Mouse (Mus musculus): Measurements from ENCODE around the gene Chrm3. TPM values are rescaled to one million over a fixed set of nuclear protein-coding genes. Genes with fewer than 3 reads are reported as not detected.

Gene Chrm3
- total and polyA plus RNA-seq, 2 experiments from 2014 or later, result 3.5 to 36.0 TPM

DNA sequence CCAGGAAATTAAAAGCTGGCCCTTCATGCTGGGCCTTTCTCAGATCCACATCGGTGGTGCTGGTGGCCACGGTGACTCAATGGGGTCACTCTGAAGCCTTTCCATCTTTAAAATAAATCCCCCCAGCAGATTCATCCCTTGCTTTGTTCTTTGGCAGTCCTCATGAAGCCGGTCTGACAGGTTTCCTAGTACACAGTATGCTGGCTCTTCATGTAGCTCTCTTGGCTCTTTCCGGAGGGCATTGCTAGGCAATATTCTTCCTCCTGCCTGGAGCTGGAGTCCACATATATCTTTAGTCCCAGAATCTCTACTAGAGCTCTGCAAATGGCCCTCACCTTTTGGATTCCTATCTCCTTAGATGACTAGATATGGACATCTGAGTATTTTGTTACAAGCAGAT lies 269.9 kb downstream of the Chrm3 start:
- ATAC-seq (no peak), DNase-seq (ENCODE audit: low spot score) (no peak)
- no peaks in the 10 kb centered on the region for H3K4me1 ChIP-seq (ENCODE audit: insufficient read depth, low read length)
- H3K36me3 ChIP-seq (ENCODE audit: insufficient read depth, low read length), result no peaks in the 10 kb centered on the region
- no peak overlapping the region for H3K27ac ChIP-seq
- TF ChIP-seq CTCF (IDR thresholded peaks at IDR 0.05; ENCODE audit: low read depth), result no peak
- no peak overlapping the region for H3K4me2 ChIP-seq (ENCODE audit: low read depth, low read length)
- no peaks in the 10 kb centered on the region for H3K27me3 ChIP-seq (ENCODE audit: insufficient read depth, low read length)
- 71% methylated on average over 4 of the region's 4 CpGs for WGBS
- H3K4me3 ChIP-seq (ENCODE audit: low read length), result no peak overlapping the region
- H3K9ac ChIP-seq (replicated peaks; ENCODE audit: low read length), result no peak overlapping the region
- H3K9me3 ChIP-seq (ENCODE audit: low read length), result no peaks in the 10 kb centered on the region

DNA sequence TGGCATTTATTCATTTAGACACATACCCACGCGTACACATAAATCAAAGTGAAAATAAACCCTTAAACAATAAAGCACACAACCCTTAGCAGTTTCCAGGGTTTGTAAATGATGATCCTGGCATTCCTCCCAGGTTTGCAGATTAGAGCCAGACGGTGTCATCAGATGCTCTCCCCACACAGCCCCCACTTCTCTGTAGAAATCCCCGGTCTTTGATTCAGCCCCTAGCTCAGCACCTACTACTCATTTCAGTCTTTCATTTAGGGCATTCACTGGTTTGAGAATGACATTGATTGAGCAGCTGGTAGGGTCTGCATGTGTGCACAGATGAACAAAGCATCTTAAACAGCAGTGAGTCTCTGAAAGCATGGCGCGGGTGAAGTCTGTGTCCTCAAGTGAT lies 274.3 kb downstream of the Chrm3 start:
- no peak overlapping the region for H3K9ac ChIP-seq (replicated peaks; ENCODE audit: low read length)
- DNase-seq (ENCODE audit: low spot score) (peak; percentile 18), ATAC-seq (peak; percentile 47)
- no peaks in the 10 kb centered on the region for H3K36me3 ChIP-seq (ENCODE audit: insufficient read depth, low read length)
- no peak for TF ChIP-seq CTCF (IDR thresholded peaks at IDR 0.05; ENCODE audit: low read depth)
- WGBS, result 71% methylated on average over 6 of the region's 6 CpGs
- H3K27me3 ChIP-seq (ENCODE audit: insufficient read depth, low read length), result no peaks in the 10 kb centered on the region
- no peaks in the 10 kb centered on the region for H3K4me1 ChIP-seq (ENCODE audit: insufficient read depth, low read length)
- no peak overlapping the region for H3K4me3 ChIP-seq (ENCODE audit: low read length)
- H3K27ac ChIP-seq, result no peak overlapping the region
- H3K4me2 ChIP-seq (ENCODE audit: low read depth, low read length), result no peak overlapping the region
- H3K9me3 ChIP-seq (ENCODE audit: low read length), result no peaks in the 10 kb centered on the region

DNA sequence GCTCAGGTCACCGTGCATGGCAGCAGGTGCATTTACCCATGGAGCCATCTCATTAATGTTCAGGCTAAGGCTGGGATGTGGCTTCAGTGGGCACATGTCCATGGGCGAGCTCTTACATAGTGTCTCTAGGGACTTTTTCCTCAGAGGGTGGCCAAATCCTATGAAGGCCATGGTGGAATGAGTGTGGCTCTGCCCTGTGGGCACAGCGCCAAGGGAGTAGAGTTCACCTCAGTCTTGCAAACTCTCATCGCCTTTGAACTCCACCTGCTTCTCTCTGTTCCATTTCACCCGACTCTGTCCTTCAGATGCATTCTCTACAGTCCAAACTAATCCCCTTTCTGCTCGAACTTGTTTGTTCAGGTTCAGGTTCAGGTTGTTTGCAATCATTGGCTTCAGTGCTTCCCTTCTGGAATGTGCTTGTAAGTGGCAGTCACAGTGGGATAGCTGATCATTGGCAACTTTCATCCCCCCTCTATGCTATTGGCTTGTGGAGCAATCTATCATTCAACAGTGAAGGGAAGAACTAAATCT lies 278.7 kb downstream of the Chrm3 start:
- no peak overlapping the region for H3K9ac ChIP-seq (replicated peaks; ENCODE audit: low read length)
- WGBS, result 92% methylated on average over 6 of the region's 6 CpGs
- no peak for DNase-seq (ENCODE audit: low spot score)

GRCm38 (mm10) chr13:10071165-10071564 lies 289.5 kb downstream of the Chrm3 start:
- no peaks in the 10 kb centered on the region for H3K27me3 ChIP-seq (ENCODE audit: insufficient read depth, low read length)

More for the DNA sequence above, 278.7 kb downstream of the Chrm3 start:
- Histone ChIP-seq H3K36me3 (ENCODE audit: insufficient read depth, low read length) (no peaks in the 10 kb centered on the region), H3K27me3 (ENCODE audit: insufficient read depth, low read length) (no peaks in the 10 kb centered on the region), H3K4me3 (ENCODE audit: low read length) (no peak overlapping the region), H3K9me3 (ENCODE audit: low read length) (no peaks in the 10 kb centered on the region), H3K4me1 (ENCODE audit: insufficient read depth, low read length) (no peaks in the 10 kb centered on the region), H3K4me2 (ENCODE audit: low read depth, low read length) (no peak overlapping the region), H3K27ac (no peak overlapping the region)
- no peak for TF ChIP-seq CTCF (IDR thresholded peaks at IDR 0.05; ENCODE audit: low read depth)
- ATAC-seq, result no peak

GRCm38 (mm10) chr13:10068927-10069580 lies 291.6 kb downstream of the Chrm3 start:
- Histone ChIP-seq H3K9me3 (ENCODE audit: low read length) (no peaks in the 10 kb centered on the region), H3K4me3 (ENCODE audit: low read length) (no peak overlapping the region), H3K27me3 (ENCODE audit: insufficient read depth, low read length) (no peaks in the 10 kb centered on the region), H3K36me3 (ENCODE audit: insufficient read depth, low read length) (no peaks in the 10 kb centered on the region), H3K9ac (replicated peaks; ENCODE audit: low read length) (no peak overlapping the region), H3K27ac (no peak overlapping the region), H3K4me2 (ENCODE audit: low read depth, low read length) (no peak overlapping the region), H3K4me1 (ENCODE audit: insufficient read depth, low read length) (no peaks in the 10 kb centered on the region)
- ATAC-seq, result no peak
- no peak for DNase-seq (ENCODE audit: low spot score)
- TF ChIP-seq CTCF (IDR thresholded peaks at IDR 0.05; ENCODE audit: low read depth), result no peak
- 94% methylated on average over 10 of the region's 10 CpGs for WGBS

More at GRCm38 (mm10) chr13:10071165-10071564, 289.5 kb downstream of the Chrm3 start:
- Histone ChIP-seq H3K36me3 (ENCODE audit: insufficient read depth, low read length) (no peaks in the 10 kb centered on the region), H3K4me1 (ENCODE audit: insufficient read depth, low read length) (no peaks in the 10 kb centered on the region), H3K27ac (no peak overlapping the region), H3K4me2 (ENCODE audit: low read depth, low read length) (no peak overlapping the region), H3K4me3 (ENCODE audit: low read length) (no peak overlapping the region), H3K9me3 (ENCODE audit: low read length) (no peaks in the 10 kb centered on the region), H3K9ac (replicated peaks; ENCODE audit: low read length) (no peak overlapping the region)
- DNase-seq (ENCODE audit: low spot score) (peak; percentile 76), ATAC-seq (peak; percentile 89)
- 27% methylated on average over 5 of the region's 5 CpGs for WGBS
- peak; percentile 69 for TF ChIP-seq CTCF (IDR thresholded peaks at IDR 0.05; ENCODE audit: low read depth)

- no peak for TF ChIP-seq CTCF (IDR thresholded peaks at IDR 0.05; ENCODE audit: low read depth)
- WGBS, result 88% methylated on average over 12 of the region's 12 CpGs
- Histone ChIP-seq H3K9me3 (ENCODE audit: low read length) (no peaks in the 10 kb centered on the region), H3K27me3 (ENCODE audit: insufficient read depth, low read length) (no peaks in the 10 kb centered on the region), H3K4me2 (ENCODE audit: low read depth, low read length) (no peak overlapping the region), H3K4me1 (ENCODE audit: insufficient read depth, low read length) (no peaks in the 10 kb centered on the region), H3K27ac (no peak overlapping the region), H3K9ac (replicated peaks; ENCODE audit: low read length) (no peak overlapping the region), H3K4me3 (ENCODE audit: low read length) (no peak overlapping the region), H3K36me3 (ENCODE audit: insufficient read depth, low read length) (no peaks in the 10 kb centered on the region)
- no peak for ATAC-seq
- DNase-seq (ENCODE audit: low spot score), result no peak
Observed at GRCm38 (mm10) chr13:10066829-10067618, 293.6 kb downstream of the Chrm3 start.
